Mouse (Mus musculus): ENCODE results near the gene Arhgef3. TPM values are rescaled to one million over a fixed set of nuclear protein-coding genes. Genes with fewer than 3 reads are reported as not detected.

Gene Arhgef3
- polyA plus RNA-seq, 1 experiment from 2014 or later, result 16.2 TPM

GRCm38 (mm10) chr14:27340682-27341415 lies 226.2 kb downstream of the Arhgef3 start:
- Histone ChIP-seq H3K27ac (replicated peaks) (no peak overlapping the region), H3K9ac (no peak overlapping the region), H3K4me1 (peaks cover 11% of the 10 kb centered on the region), H3K9me3 (replicated peaks) (no peaks in the 10 kb centered on the region), H3K27me3 (no peaks in the 10 kb centered on the region), H3K36me3 (no peaks in the 10 kb centered on the region), H3K4me3 (replicated peaks) (no peak overlapping the region), H3K4me2 (replicated peaks) (no peak overlapping the region)
- 84% methylated on average over 5 of the region's 5 CpGs for WGBS
- ATAC-seq (ENCODE audit: insufficient number of reproducible peaks, low FRiP score, low TSS enrichment, low read depth), result no peak

- peaks cover 4% of the 10 kb centered on the region for H3K4me1 ChIP-seq
- no peak overlapping the region for H3K4me2 ChIP-seq (replicated peaks)
- no peaks in the 10 kb centered on the region for H3K9me3 ChIP-seq (replicated peaks)
- no peaks in the 10 kb centered on the region for H3K27me3 ChIP-seq
- H3K27ac ChIP-seq (replicated peaks), result no peak overlapping the region
- H3K9ac ChIP-seq, result no peak overlapping the region
- no peaks in the 10 kb centered on the region for H3K36me3 ChIP-seq
- no peak for ATAC-seq (ENCODE audit: insufficient number of reproducible peaks, low FRiP score, low TSS enrichment, low read depth)
- no peak overlapping the region for H3K4me3 ChIP-seq (replicated peaks)
- WGBS, result 69% methylated on average over 5 of the region's 5 CpGs
Measured at GRCm38 (mm10) chr14:27341486-27341885, 226.8 kb downstream of the Arhgef3 start.

- Histone ChIP-seq H3K4me3 (replicated peaks) (no peak overlapping the region), H3K4me1 (no peaks in the 10 kb centered on the region), H3K36me3 (no peaks in the 10 kb centered on the region), H3K27ac (replicated peaks) (no peak overlapping the region), H3K27me3 (no peaks in the 10 kb centered on the region), H3K9ac (no peak overlapping the region), H3K4me2 (replicated peaks) (no peak overlapping the region), H3K9me3 (replicated peaks) (no peaks in the 10 kb centered on the region)
- ATAC-seq (ENCODE audit: insufficient number of reproducible peaks, low FRiP score, low TSS enrichment, low read depth), result no peak
- WGBS, result 76% methylated on average over 2 of the region's 2 CpGs
Measured at GRCm38 (mm10) chr14:27342451-27342850, 227.8 kb downstream of the Arhgef3 start.

- no peaks in the 10 kb centered on the region for H3K36me3 ChIP-seq
- H3K27ac ChIP-seq (replicated peaks), result no peak overlapping the region
- no peaks in the 10 kb centered on the region for H3K27me3 ChIP-seq
- no peaks in the 10 kb centered on the region for H3K4me1 ChIP-seq
- no peak overlapping the region for H3K4me3 ChIP-seq (replicated peaks)
- no peak overlapping the region for H3K4me2 ChIP-seq (replicated peaks)
- WGBS, result 49% methylated on average over 4 of the region's 4 CpGs
- no peaks in the 10 kb centered on the region for H3K9me3 ChIP-seq (replicated peaks)
- no peak overlapping the region for H3K9ac ChIP-seq
- no peak for ATAC-seq (ENCODE audit: insufficient number of reproducible peaks, low FRiP score, low TSS enrichment, low read depth)
Measured at GRCm38 (mm10) chr14:27344250-27344990, 229.7 kb downstream of the Arhgef3 start.

- H3K27ac ChIP-seq (replicated peaks), result no peak overlapping the region
Measured at GRCm38 (mm10) chr14:27345051-27345885, 230.6 kb downstream of the Arhgef3 start.

GRCm38 (mm10) chr14:27347224-27347623 lies 232.5 kb downstream of the Arhgef3 start:
- no peaks in the 10 kb centered on the region for H3K36me3 ChIP-seq
- peaks cover 16% of the 10 kb centered on the region for H3K4me1 ChIP-seq
- no peak overlapping the region for H3K4me3 ChIP-seq (replicated peaks)
- ATAC-seq (ENCODE audit: insufficient number of reproducible peaks, low FRiP score, low TSS enrichment, low read depth), result no peak
- H3K4me2 ChIP-seq (replicated peaks), result no peak overlapping the region
- H3K27ac ChIP-seq (replicated peaks), result no peak overlapping the region
- H3K9me3 ChIP-seq (replicated peaks), result no peaks in the 10 kb centered on the region
- WGBS, result 59% methylated on average over 3 of the region's 3 CpGs
- H3K27me3 ChIP-seq, result no peaks in the 10 kb centered on the region
- no peak overlapping the region for H3K9ac ChIP-seq

More at GRCm38 (mm10) chr14:27345051-27345885, 230.6 kb downstream of the Arhgef3 start:
- H3K9me3 ChIP-seq (replicated peaks), result no peaks in the 10 kb centered on the region
- no peak for ATAC-seq (ENCODE audit: insufficient number of reproducible peaks, low FRiP score, low TSS enrichment, low read depth)
- H3K4me2 ChIP-seq (replicated peaks), result no peak overlapping the region
- no peaks in the 10 kb centered on the region for H3K36me3 ChIP-seq
- H3K4me1 ChIP-seq, result peaks cover 2% of the 10 kb centered on the region; the same call in 1 of the 2 replicates
- H3K27me3 ChIP-seq, result no peaks in the 10 kb centered on the region
- no peak overlapping the region for H3K4me3 ChIP-seq (replicated peaks)
- WGBS, result 76% methylated on average over 7 of the region's 7 CpGs
- H3K9ac ChIP-seq, result no peak overlapping the region

GRCm38 (mm10) chr14:27347666-27348065 lies 233.0 kb downstream of the Arhgef3 start:
- Histone ChIP-seq H3K4me2 (replicated peaks) (no peak overlapping the region), H3K27me3 (no peaks in the 10 kb centered on the region), H3K9me3 (replicated peaks) (no peaks in the 10 kb centered on the region), H3K36me3 (no peaks in the 10 kb centered on the region), H3K4me1 (peaks cover 20% of the 10 kb centered on the region), H3K9ac (no peak overlapping the region), H3K4me3 (replicated peaks) (no peak overlapping the region), H3K27ac (replicated peaks) (no peak overlapping the region)
- WGBS, result 80% methylated on average over 5 of the region's 5 CpGs
- no peak for ATAC-seq (ENCODE audit: insufficient number of reproducible peaks, low FRiP score, low TSS enrichment, low read depth)

GRCm38 (mm10) chr14:27348088-27348487 lies 233.4 kb downstream of the Arhgef3 start:
- peaks cover 24% of the 10 kb centered on the region for H3K4me1 ChIP-seq
- no peak overlapping the region for H3K9ac ChIP-seq
- H3K4me2 ChIP-seq (replicated peaks), result no peak overlapping the region
- no peak overlapping the region for H3K27ac ChIP-seq (replicated peaks)
- H3K36me3 ChIP-seq, result no peaks in the 10 kb centered on the region
- WGBS, result 78% methylated on average over 2 of the region's 2 CpGs
- no peak overlapping the region for H3K4me3 ChIP-seq (replicated peaks)
- H3K27me3 ChIP-seq, result no peaks in the 10 kb centered on the region
- ATAC-seq (ENCODE audit: insufficient number of reproducible peaks, low FRiP score, low TSS enrichment, low read depth), result no peak
- no peaks in the 10 kb centered on the region for H3K9me3 ChIP-seq (replicated peaks)

- Histone ChIP-seq H3K36me3 (no peaks in the 10 kb centered on the region), H3K4me3 (replicated peaks) (no peak overlapping the region), H3K9me3 (replicated peaks) (no peaks in the 10 kb centered on the region), H3K27me3 (no peaks in the 10 kb centered on the region), H3K4me2 (replicated peaks) (no peak overlapping the region), H3K9ac (no peak overlapping the region), H3K27ac (replicated peaks) (no peak overlapping the region), H3K4me1 (peaks cover 27% of the 10 kb centered on the region)
- 94% methylated on average over 4 of the region's 4 CpGs for WGBS
- no peak for ATAC-seq (ENCODE audit: insufficient number of reproducible peaks, low FRiP score, low TSS enrichment, low read depth)
Measured at GRCm38 (mm10) chr14:27348656-27349055, 234.0 kb downstream of the Arhgef3 start.

- Histone ChIP-seq H3K9me3 (replicated peaks) (no peaks in the 10 kb centered on the region), H3K4me2 (replicated peaks) (no peak overlapping the region), H3K4me1 (peaks cover 27% of the 10 kb centered on the region), H3K36me3 (no peaks in the 10 kb centered on the region), H3K4me3 (replicated peaks) (no peak overlapping the region), H3K27ac (replicated peaks) (no peak overlapping the region), H3K9ac (no peak overlapping the region), H3K27me3 (no peaks in the 10 kb centered on the region)
- 73% methylated on average over 3 of the region's 3 CpGs for WGBS
- no peak for ATAC-seq (ENCODE audit: insufficient number of reproducible peaks, low FRiP score, low TSS enrichment, low read depth)
Measured at GRCm38 (mm10) chr14:27349120-27349519, 234.4 kb downstream of the Arhgef3 start.

Measured in embryonic facial prominence, embryonic 15.5 days (tissue).